Mouse (Mus musculus): Measurements from ENCODE around the gene Rcsd1. TPM values are rescaled to one million over a fixed set of nuclear protein-coding genes. Genes with fewer than 3 reads are reported as not detected.
A peak's percentile ranks its signal among the peaks of the same experiment; 100 is the strongest.

The Rcsd1 gene
- polyA plus RNA-seq, 1 experiment from 2014 or later: 6.1 TPM

- H3K4me3 ChIP-seq (ENCODE audit: low read depth, low read length): no peak overlapping the region
- DNase-seq (ENCODE audit: low spot score) (no peak), ATAC-seq (ENCODE audit: insufficient number of reproducible peaks, low FRiP score, low TSS enrichment, low read depth) (no peak)
- H3K27me3 ChIP-seq (ENCODE audit: control insufficient read depth, insufficient read depth, low read length): no peaks in the 10 kb centered on the region
- H3K9me3 ChIP-seq (ENCODE audit: control insufficient read depth, low read length): no peaks in the 10 kb centered on the region
- H3K4me2 ChIP-seq (ENCODE audit: low read depth, severe bottlenecking): no peak overlapping the region
- H3K36me3 ChIP-seq (ENCODE audit: control insufficient read depth, insufficient read depth, low read length): no peaks in the 10 kb centered on the region
- H3K4me1 ChIP-seq (ENCODE audit: control insufficient read depth, insufficient read depth, low read length): peaks cover 5% of the 10 kb centered on the region; the same call in 1 of the 2 replicates
- WGBS: 95% methylated on average over 6 of the region's 6 CpGs
- H3K9ac ChIP-seq (ENCODE audit: low read length): no peak overlapping the region
- H3K27ac ChIP-seq (replicated peaks; ENCODE audit: low read depth, low read length): no peak overlapping the region
These were observed 42.6 kb downstream of the Rcsd1 start for GRCm38 (mm10) chr1:165666944-165667343.

GRCm38 (mm10) chr1:165665758-165666157 is 43.8 kb downstream of the Rcsd1 start:
- Histone ChIP-seq H3K36me3 (ENCODE audit: control insufficient read depth, insufficient read depth, low read length) (no peaks in the 10 kb centered on the region), H3K9ac (ENCODE audit: low read length) (no peak overlapping the region), H3K4me3 (ENCODE audit: low read depth, low read length) (no peak overlapping the region), H3K4me1 (ENCODE audit: control insufficient read depth, insufficient read depth, low read length) (peaks cover 5% of the 10 kb centered on the region; the same call in 1 of the 2 replicates), H3K27me3 (ENCODE audit: control insufficient read depth, insufficient read depth, low read length) (no peaks in the 10 kb centered on the region), H3K9me3 (ENCODE audit: control insufficient read depth, low read length) (no peaks in the 10 kb centered on the region), H3K27ac (replicated peaks; ENCODE audit: low read depth, low read length) (no peak overlapping the region), H3K4me2 (ENCODE audit: low read depth, severe bottlenecking) (no peak overlapping the region)
- DNase-seq (ENCODE audit: low spot score) (no peak), ATAC-seq (ENCODE audit: insufficient number of reproducible peaks, low FRiP score, low TSS enrichment, low read depth) (no peak)
- 79% methylated on average over 5 of the region's 5 CpGs for WGBS

GRCm38 (mm10) chr1:165663277-165663676 is 46.3 kb downstream of the Rcsd1 start:
- no peak for ATAC-seq (ENCODE audit: insufficient number of reproducible peaks, low FRiP score, low TSS enrichment, low read depth)
- Histone ChIP-seq H3K4me3 (ENCODE audit: low read depth, low read length) (no peak overlapping the region), H3K9ac (ENCODE audit: low read length) (0 out of 2 replicates have a peak overlapping the region, but pooled peaks have one; percentile 12), H3K4me2 (ENCODE audit: low read depth, severe bottlenecking) (no peak overlapping the region), H3K27me3 (ENCODE audit: control insufficient read depth, insufficient read depth, low read length) (no peaks in the 10 kb centered on the region), H3K9me3 (ENCODE audit: control insufficient read depth, low read length) (no peaks in the 10 kb centered on the region), H3K27ac (replicated peaks; ENCODE audit: low read depth, low read length) (no peak overlapping the region; the same call in 1 of the 2 replicates), H3K36me3 (ENCODE audit: control insufficient read depth, insufficient read depth, low read length) (no peaks in the 10 kb centered on the region), H3K4me1 (ENCODE audit: control insufficient read depth, insufficient read depth, low read length) (peaks cover 5% of the 10 kb centered on the region; the same call in 1 of the 2 replicates)
- DNase-seq (ENCODE audit: low spot score): no peak
- WGBS: 77% methylated on average over 16 of the region's 16 CpGs

- DNase-seq (ENCODE audit: low spot score) (no peak), ATAC-seq (ENCODE audit: insufficient number of reproducible peaks, low FRiP score, low TSS enrichment, low read depth) (no peak)
- Histone ChIP-seq H3K9ac (ENCODE audit: low read length) (no peak overlapping the region), H3K27ac (replicated peaks; ENCODE audit: low read depth, low read length) (no peak overlapping the region; the same call in 1 of the 2 replicates), H3K27me3 (ENCODE audit: control insufficient read depth, insufficient read depth, low read length) (no peaks in the 10 kb centered on the region), H3K9me3 (ENCODE audit: control insufficient read depth, low read length) (no peaks in the 10 kb centered on the region), H3K4me2 (ENCODE audit: low read depth, severe bottlenecking) (no peak overlapping the region), H3K4me1 (ENCODE audit: control insufficient read depth, insufficient read depth, low read length) (peaks cover 5% of the 10 kb centered on the region; the same call in 1 of the 2 replicates), H3K4me3 (ENCODE audit: low read depth, low read length) (no peak overlapping the region), H3K36me3 (ENCODE audit: control insufficient read depth, insufficient read depth, low read length) (no peaks in the 10 kb centered on the region)
- WGBS: 56% methylated on average over 15 of the region's 15 CpGs
These were observed 46.9 kb downstream of the Rcsd1 start for GRCm38 (mm10) chr1:165662426-165663192.

- no peaks in the 10 kb centered on the region for H3K27me3 ChIP-seq (ENCODE audit: control insufficient read depth, insufficient read depth, low read length)
- peaks cover 5% of the 10 kb centered on the region; the same call in 1 of the 2 replicates for H3K4me1 ChIP-seq (ENCODE audit: control insufficient read depth, insufficient read depth, low read length)
- DNase-seq (ENCODE audit: low spot score) (no peak), ATAC-seq (ENCODE audit: insufficient number of reproducible peaks, low FRiP score, low TSS enrichment, low read depth) (no peak)
- no peak overlapping the region for H3K27ac ChIP-seq (replicated peaks; ENCODE audit: low read depth, low read length)
- no peaks in the 10 kb centered on the region for H3K36me3 ChIP-seq (ENCODE audit: control insufficient read depth, insufficient read depth, low read length)
- 72% methylated on average over 6 of the region's 6 CpGs for WGBS
- no peak overlapping the region for H3K9ac ChIP-seq (ENCODE audit: low read length)
- H3K9me3 ChIP-seq (ENCODE audit: control insufficient read depth, low read length): no peaks in the 10 kb centered on the region
- no peak overlapping the region for H3K4me2 ChIP-seq (ENCODE audit: low read depth, severe bottlenecking)
- no peak overlapping the region for H3K4me3 ChIP-seq (ENCODE audit: low read depth, low read length)
These were observed 47.8 kb downstream of the Rcsd1 start for GRCm38 (mm10) chr1:165661725-165662124.

GRCm38 (mm10) chr1:165661191-165661590 is 48.4 kb downstream of the Rcsd1 start:
- H3K4me2 ChIP-seq (ENCODE audit: low read depth, severe bottlenecking): no peak overlapping the region
- DNase-seq (ENCODE audit: low spot score) (no peak), ATAC-seq (ENCODE audit: insufficient number of reproducible peaks, low FRiP score, low TSS enrichment, low read depth) (no peak)
- no peaks in the 10 kb centered on the region for H3K36me3 ChIP-seq (ENCODE audit: control insufficient read depth, insufficient read depth, low read length)
- H3K9ac ChIP-seq (ENCODE audit: low read length): no peak overlapping the region
- H3K4me1 ChIP-seq (ENCODE audit: control insufficient read depth, insufficient read depth, low read length): peaks cover 5% of the 10 kb centered on the region; the same call in 1 of the 2 replicates
- H3K27ac ChIP-seq (replicated peaks; ENCODE audit: low read depth, low read length): no peak overlapping the region
- H3K4me3 ChIP-seq (ENCODE audit: low read depth, low read length): no peak overlapping the region
- no peaks in the 10 kb centered on the region for H3K9me3 ChIP-seq (ENCODE audit: control insufficient read depth, low read length)
- H3K27me3 ChIP-seq (ENCODE audit: control insufficient read depth, insufficient read depth, low read length): no peaks in the 10 kb centered on the region
- 58% methylated on average over 3 of the region's 3 CpGs for WGBS

- H3K9me3 ChIP-seq (ENCODE audit: control insufficient read depth, low read length): no peaks in the 10 kb centered on the region
- H3K4me3 ChIP-seq (ENCODE audit: low read depth, low read length): no peak overlapping the region
- H3K4me1 ChIP-seq (ENCODE audit: control insufficient read depth, insufficient read depth, low read length): peaks cover 5% of the 10 kb centered on the region; the same call in 1 of the 2 replicates
- H3K36me3 ChIP-seq (ENCODE audit: control insufficient read depth, insufficient read depth, low read length): no peaks in the 10 kb centered on the region
- H3K27ac ChIP-seq (replicated peaks; ENCODE audit: low read depth, low read length): no peak overlapping the region
- ATAC-seq (ENCODE audit: insufficient number of reproducible peaks, low FRiP score, low TSS enrichment, low read depth) (no peak), DNase-seq (ENCODE audit: low spot score) (peak; percentile 78)
- H3K27me3 ChIP-seq (ENCODE audit: control insufficient read depth, insufficient read depth, low read length): no peaks in the 10 kb centered on the region
- no peak overlapping the region for H3K9ac ChIP-seq (ENCODE audit: low read length)
- 25% methylated on average over 4 of the region's 4 CpGs for WGBS
- H3K4me2 ChIP-seq (ENCODE audit: low read depth, severe bottlenecking): no peak overlapping the region
These were observed 48.8 kb downstream of the Rcsd1 start for GRCm38 (mm10) chr1:165660774-165661173.

GRCm38 (mm10) chr1:165658602-165659001 is 51.0 kb downstream of the Rcsd1 start:
- Histone ChIP-seq H3K27ac (replicated peaks; ENCODE audit: low read depth, low read length) (no peak overlapping the region), H3K36me3 (ENCODE audit: control insufficient read depth, insufficient read depth, low read length) (no peaks in the 10 kb centered on the region; the same call in 1 of the 2 replicates), H3K4me3 (ENCODE audit: low read depth, low read length) (no peak overlapping the region), H3K9me3 (ENCODE audit: control insufficient read depth, low read length) (no peaks in the 10 kb centered on the region), H3K4me1 (ENCODE audit: control insufficient read depth, insufficient read depth, low read length) (peaks cover 5% of the 10 kb centered on the region; the same call in 1 of the 2 replicates), H3K27me3 (ENCODE audit: control insufficient read depth, insufficient read depth, low read length) (no peaks in the 10 kb centered on the region), H3K4me2 (ENCODE audit: low read depth, severe bottlenecking) (no peak overlapping the region), H3K9ac (ENCODE audit: low read length) (no peak overlapping the region)
- WGBS: 43% methylated on average over 5 of the region's 5 CpGs
- DNase-seq (ENCODE audit: low spot score) (peak; percentile 79), ATAC-seq (ENCODE audit: insufficient number of reproducible peaks, low FRiP score, low TSS enrichment, low read depth) (0 out of 2 replicates have a peak, but pooled peaks have one; percentile 41)
